In the genomic region with DNA sequence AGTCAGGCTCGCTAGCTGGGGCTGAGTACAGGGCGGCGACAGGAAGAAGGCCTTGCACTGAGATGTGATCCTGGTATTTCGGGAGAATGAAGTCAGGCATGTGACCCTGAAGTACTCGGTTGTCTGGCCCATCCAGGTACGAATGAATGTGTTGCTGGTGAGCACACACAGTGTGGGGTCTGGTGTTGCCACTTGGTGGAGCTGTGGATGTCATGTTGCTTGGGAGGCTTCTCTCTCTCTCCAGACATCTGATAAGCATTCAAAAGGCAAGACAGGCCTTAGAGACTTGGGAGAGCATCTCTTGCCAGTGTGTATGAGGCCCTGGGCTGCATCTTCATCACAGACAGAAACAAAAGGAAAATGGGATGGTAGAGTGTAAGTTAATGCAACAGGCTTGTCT, we compare ENCODE assay signal across 23 mouse cellular contexts.
DNase-seq lines count a peak whose midpoint lies in the region; ATAC-seq and TF ChIP-seq lines count a peak whose summit lies in the region.
"Had no signal": no experiment of that assay in that cellular context is flagged by ENCODE, and none has a peak within 500 bp of the region (broad histone marks: within the 10 kb centered on the region; RNA-seq: fewer than 3 reads in every experiment).

No protein-coding gene starts in this region.

- no peak overlapping the region for H3K4me2 ChIP-seq in midbrain, postnatal 0 days (ENCODE audit: low read depth, low read length, poor library complexity, severe bottlenecking)
- H3K4me2 ChIP-seq in midbrain, embryonic 13.5 days (replicated peaks), result no peak overlapping the region
- no peak overlapping the region for H3K4me2 ChIP-seq in intestine, postnatal 0 days (replicated peaks; ENCODE audit: low read depth)
- H3K4me2 ChIP-seq: heart, embryonic 13.5 days; kidney, embryonic 15.5 days; liver, embryonic 15.5 days; neural tube, embryonic 12.5 days had no signal

- peak; percentile 28 for TF ChIP-seq CTCF in left cerebral cortex, adult 2 months (IDR thresholded peaks at IDR 0.05)
- peak; percentile 41; the same call in 1 of the 2 replicates for TF ChIP-seq CTCF in midbrain, postnatal 0 days (IDR thresholded peaks at IDR 0.05)
- TF ChIP-seq CTCF in intestine, postnatal 0 days (IDR thresholded peaks at IDR 0.05; ENCODE audit: low read depth), result no peak

- no peak overlapping the region for H3K27ac ChIP-seq in left cerebral cortex, adult 2 months
- no peak overlapping the region for H3K27ac ChIP-seq in midbrain, postnatal 0 days (ENCODE audit: low read depth, low read length)
- H3K27ac ChIP-seq in midbrain, embryonic 13.5 days, result no peak overlapping the region
- no peak overlapping the region for H3K27ac ChIP-seq in intestine, postnatal 0 days (ENCODE audit: low read depth, low read length)
- H3K27ac ChIP-seq: heart, adult 2 months; heart, embryonic 13.5 days; hindbrain, postnatal 0 days; kidney, embryonic 15.5 days; liver, embryonic 15.5 days; neural tube, embryonic 12.5 days had no signal

- no peaks in the 10 kb centered on the region for H3K9me3 ChIP-seq in midbrain, postnatal 0 days (ENCODE audit: low read length)
- no peaks in the 10 kb centered on the region for H3K9me3 ChIP-seq in midbrain, embryonic 13.5 days
- no peaks in the 10 kb centered on the region for H3K9me3 ChIP-seq in intestine, postnatal 0 days (ENCODE audit: control insufficient read depth)
- H3K9me3 ChIP-seq: heart, embryonic 13.5 days; kidney, embryonic 15.5 days; liver, embryonic 15.5 days; neural tube, embryonic 12.5 days had no signal

- no peaks in the 10 kb centered on the region for H3K27me3 ChIP-seq in midbrain, postnatal 0 days (ENCODE audit: insufficient read depth, low read length)
- no peaks in the 10 kb centered on the region for H3K27me3 ChIP-seq in midbrain, embryonic 13.5 days
- H3K27me3 ChIP-seq in intestine, postnatal 0 days (replicated peaks; ENCODE audit: control insufficient read depth, insufficient read depth, low read length), result no peaks in the 10 kb centered on the region
- H3K27me3 ChIP-seq: heart, embryonic 13.5 days; kidney, embryonic 15.5 days; liver, embryonic 15.5 days; neural tube, embryonic 12.5 days had no signal

- intact Hi-C loops in left cerebral cortex, adult 2 months (cut with DNase I), result no loop called here
- intact Hi-C loops in left cerebral cortex, postnatal 10 days (cut with DNase I), result no loop called here

- peaks cover 18% of the 10 kb centered on the region for H3K4me1 ChIP-seq in midbrain, postnatal 0 days (ENCODE audit: insufficient read depth, low read length)
- peaks cover 24% of the 10 kb centered on the region for H3K4me1 ChIP-seq in midbrain, embryonic 13.5 days (replicated peaks)
- no peaks in the 10 kb centered on the region for H3K4me1 ChIP-seq in intestine, postnatal 0 days (replicated peaks; ENCODE audit: control insufficient read depth, insufficient read depth, low read length)
- H3K4me1 ChIP-seq: kidney, embryonic 15.5 days; neural tube, embryonic 12.5 days had no signal

- no peak for DNase-seq in left cerebral cortex, adult 2 months (ENCODE audit: extremely low spot score in 1 of 2, low spot score in 2 of 2)
- no peak for DNase-seq in left cerebral cortex, postnatal 10 days (ENCODE audit: extremely low spot score in 1 of 2, low spot score in 2 of 2)
- no peak for DNase-seq in midbrain, postnatal 0 days (ENCODE audit: low spot score)
- DNase-seq in R1 (ENCODE audit: low read depth, low spot score), result peak; percentile 10
- DNase-seq in testis, postnatal 10 days (ENCODE audit: low spot score), result no peak
- DNase-seq: cerebellum, adult 11-12 months; cerebellum, postnatal 25 days; gastrocnemius, postnatal 36 days; heart, adult 2 months; heart, postnatal 14 days; kidney, postnatal 4 days; lung, postnatal 10 days; midbrain, embryonic 14.5 days; thymus, postnatal 36 days had no signal

- no peaks in the 10 kb centered on the region for H3K36me3 ChIP-seq in midbrain, postnatal 0 days (ENCODE audit: insufficient read depth, low read length)
- H3K36me3 ChIP-seq in midbrain, embryonic 13.5 days, result no peaks in the 10 kb centered on the region
- H3K36me3 ChIP-seq in intestine, postnatal 0 days (ENCODE audit: control insufficient read depth, insufficient read depth), result no peaks in the 10 kb centered on the region
- H3K36me3 ChIP-seq: heart, embryonic 13.5 days; kidney, embryonic 15.5 days; liver, embryonic 15.5 days; neural tube, embryonic 12.5 days had no signal

- no peak for ATAC-seq in midbrain, postnatal 0 days (ENCODE audit: low FRiP score)
- no peak for ATAC-seq in midbrain, embryonic 13.5 days
- ATAC-seq in intestine, postnatal 0 days, result no peak
- ATAC-seq: forebrain, embryonic 14.5 days; hindbrain, postnatal 0 days; intestine, embryonic 16.5 days had no signal

- H3K4me3 ChIP-seq in left cerebral cortex, adult 2 months, result no peak overlapping the region
- no peak overlapping the region for H3K4me3 ChIP-seq in midbrain, postnatal 0 days (ENCODE audit: low read depth, low read length)
- no peak overlapping the region for H3K4me3 ChIP-seq in midbrain, embryonic 13.5 days (replicated peaks)
- H3K4me3 ChIP-seq in intestine, postnatal 0 days (ENCODE audit: low read depth, low read length), result no peak overlapping the region
- H3K4me3 ChIP-seq: heart, adult 2 months; heart, embryonic 13.5 days; kidney, embryonic 15.5 days; liver, embryonic 15.5 days; neural tube, embryonic 12.5 days had no signal

- 94% methylated on average over 6 of the region's 6 CpGs for WGBS in midbrain, postnatal 0 days
- WGBS in midbrain, embryonic 13.5 days, result 88% methylated on average over 6 of the region's 6 CpGs
- 86% methylated on average over 6 of the region's 6 CpGs for whole genome bisulfite sequencing in intestine, postnatal 0 days

- no peak overlapping the region for H3K9ac ChIP-seq in midbrain, postnatal 0 days (replicated peaks; ENCODE audit: low read length, poor library complexity, severe bottlenecking)
- H3K9ac ChIP-seq in midbrain, embryonic 13.5 days (replicated peaks), result no peak overlapping the region
- H3K9ac ChIP-seq in intestine, postnatal 0 days (ENCODE audit: low read depth, low read length), result no peak overlapping the region
- H3K9ac ChIP-seq: heart, embryonic 13.5 days; kidney, embryonic 15.5 days; liver, embryonic 15.5 days; neural tube, embryonic 12.5 days had no signal
